Mouse (Mus musculus): ENCODE results near the gene Tpm3. TPM values are rescaled to one million over a fixed set of nuclear protein-coding genes. Genes with fewer than 3 reads are reported as not detected.
A peak's percentile ranks its signal among the peaks of the same experiment; 100 is the strongest.

Tpm3 gene
- total and polyA plus RNA-seq, 3 experiments: 42.2 to 48.9 (median 44.5) TPM

GRCm38 (mm10) chr3:90086068-90086467, 13.6 kb downstream of the Tpm3 start:
- TF ChIP-seq POLR2A (IDR thresholded peaks at IDR 0.05; ENCODE audit: insufficient read depth, low read depth, low read length) (no peak), CTCF (IDR thresholded peaks at IDR 0.05) (no peak), EP300 (IDR thresholded peaks at IDR 0.05; ENCODE audit: insufficient read depth, low read depth, low read length) (no peak)
- Histone ChIP-seq H3K36me3 (ENCODE audit: control insufficient read depth, insufficient read depth, low read length) (peaks cover 20% of the 10 kb centered on the region), H3K27ac (peak overlapping the region; percentile 43), H3K27me3 (ENCODE audit: control insufficient read depth, insufficient read depth, low read length) (no peaks in the 10 kb centered on the region), H3K4me1 (ENCODE audit: control insufficient read depth, insufficient read depth, low read length) (peaks cover 28% of the 10 kb centered on the region), H3K4me3 (no peak overlapping the region), H3K9ac (ENCODE audit: low read depth, low read length) (no peak overlapping the region), H3K79me2 (replicated peaks; ENCODE audit: control insufficient read depth, insufficient read depth, low read length) (peaks cover 9% of the 10 kb centered on the region)
- 41% methylated on average over 5 of the region's 5 CpGs for WGBS
- DNase-seq: no peak
- intact Hi-C loops (cut with DNase I): no loop called here

- intact Hi-C loops (cut with DNase I): no loop called here
Observed at GRCm38 (mm10) chr3:90088617-90089016, 16.2 kb downstream of the Tpm3 start.

GRCm38 (mm10) chr3:90090892-90091291, 18.4 kb downstream of the Tpm3 start:
- H3K79me2 ChIP-seq (replicated peaks; ENCODE audit: control insufficient read depth, insufficient read depth, low read length): no peaks in the 10 kb centered on the region; the same call in 1 of the 2 replicates
- WGBS: 52% methylated on average over 6 of the region's 6 CpGs
- H3K4me3 ChIP-seq: no peak overlapping the region
- intact Hi-C loops (cut with DNase I): no loop called here
- no peak overlapping the region for H3K9ac ChIP-seq (ENCODE audit: low read depth, low read length)
- H3K4me1 ChIP-seq (ENCODE audit: control insufficient read depth, insufficient read depth, low read length): peaks cover 2% of the 10 kb centered on the region
- H3K27me3 ChIP-seq (ENCODE audit: control insufficient read depth, insufficient read depth, low read length): no peaks in the 10 kb centered on the region
- TF ChIP-seq POLR2A (IDR thresholded peaks at IDR 0.05; ENCODE audit: insufficient read depth, low read depth, low read length) (no peak), EP300 (IDR thresholded peaks at IDR 0.05; ENCODE audit: insufficient read depth, low read depth, low read length) (no peak), CTCF (IDR thresholded peaks at IDR 0.05) (no peak)
- no peak overlapping the region for H3K27ac ChIP-seq
- no peak for DNase-seq
- H3K36me3 ChIP-seq (ENCODE audit: control insufficient read depth, insufficient read depth, low read length): peaks cover 1% of the 10 kb centered on the region

More at GRCm38 (mm10) chr3:90088617-90089016, 16.2 kb downstream of the Tpm3 start:
- WGBS: 86% methylated on average over 2 of the region's 2 CpGs
- no peak overlapping the region for H3K4me3 ChIP-seq
- H3K79me2 ChIP-seq (replicated peaks; ENCODE audit: control insufficient read depth, insufficient read depth, low read length): peaks cover 4% of the 10 kb centered on the region
- TF ChIP-seq POLR2A (IDR thresholded peaks at IDR 0.05; ENCODE audit: insufficient read depth, low read depth, low read length) (no peak), EP300 (IDR thresholded peaks at IDR 0.05; ENCODE audit: insufficient read depth, low read depth, low read length) (no peak), CTCF (IDR thresholded peaks at IDR 0.05) (no peak)
- peaks cover 17% of the 10 kb centered on the region for H3K36me3 ChIP-seq (ENCODE audit: control insufficient read depth, insufficient read depth, low read length)
- peaks cover 16% of the 10 kb centered on the region for H3K4me1 ChIP-seq (ENCODE audit: control insufficient read depth, insufficient read depth, low read length)
- H3K9ac ChIP-seq (ENCODE audit: low read depth, low read length): no peak overlapping the region
- H3K27ac ChIP-seq: no peak overlapping the region
- DNase-seq: no peak
- H3K27me3 ChIP-seq (ENCODE audit: control insufficient read depth, insufficient read depth, low read length): no peaks in the 10 kb centered on the region

GRCm38 (mm10) chr3:90094453-90094852, 22.0 kb downstream of the Tpm3 start:
- intact Hi-C loops (cut with DNase I): no loop called here

GRCm38 (mm10) chr3:90097928-90098327, 25.5 kb downstream of the Tpm3 start:
- intact Hi-C loops (cut with DNase I): no loop called here
- 74% methylated on average over 5 of the region's 5 CpGs for WGBS
- Histone ChIP-seq H3K9ac (ENCODE audit: low read depth, low read length) (no peak overlapping the region), H3K27ac (no peak overlapping the region), H3K4me1 (ENCODE audit: control insufficient read depth, insufficient read depth, low read length) (no peaks in the 10 kb centered on the region), H3K27me3 (ENCODE audit: control insufficient read depth, insufficient read depth, low read length) (no peaks in the 10 kb centered on the region), H3K36me3 (ENCODE audit: control insufficient read depth, insufficient read depth, low read length) (no peaks in the 10 kb centered on the region), H3K4me3 (no peak overlapping the region), H3K79me2 (replicated peaks; ENCODE audit: control insufficient read depth, insufficient read depth, low read length) (no peaks in the 10 kb centered on the region)
- DNase-seq: no peak
- TF ChIP-seq EP300 (IDR thresholded peaks at IDR 0.05; ENCODE audit: insufficient read depth, low read depth, low read length): no peak
- TF ChIP-seq POLR2A (IDR thresholded peaks at IDR 0.05; ENCODE audit: insufficient read depth, low read depth, low read length): no peak
- TF ChIP-seq CTCF (IDR thresholded peaks at IDR 0.05): no peak

More at GRCm38 (mm10) chr3:90094453-90094852, 22.0 kb downstream of the Tpm3 start:
- Histone ChIP-seq H3K36me3 (ENCODE audit: control insufficient read depth, insufficient read depth, low read length) (no peaks in the 10 kb centered on the region; the same call in 1 of the 2 replicates), H3K4me1 (ENCODE audit: control insufficient read depth, insufficient read depth, low read length) (no peaks in the 10 kb centered on the region), H3K79me2 (replicated peaks; ENCODE audit: control insufficient read depth, insufficient read depth, low read length) (no peaks in the 10 kb centered on the region), H3K4me3 (no peak overlapping the region), H3K27me3 (ENCODE audit: control insufficient read depth, insufficient read depth, low read length) (no peaks in the 10 kb centered on the region), H3K27ac (no peak overlapping the region), H3K9ac (ENCODE audit: low read depth, low read length) (no peak overlapping the region)
- no peak for DNase-seq
- 69% methylated on average over 3 of the region's 3 CpGs for WGBS
- TF ChIP-seq POLR2A (IDR thresholded peaks at IDR 0.05; ENCODE audit: insufficient read depth, low read depth, low read length) (no peak), EP300 (IDR thresholded peaks at IDR 0.05; ENCODE audit: insufficient read depth, low read depth, low read length) (no peak), CTCF (IDR thresholded peaks at IDR 0.05) (no peak)

GRCm38 (mm10) chr3:90101010-90101409, 28.6 kb downstream of the Tpm3 start:
- no peaks in the 10 kb centered on the region for H3K36me3 ChIP-seq (ENCODE audit: control insufficient read depth, insufficient read depth, low read length)
- H3K27me3 ChIP-seq (ENCODE audit: control insufficient read depth, insufficient read depth, low read length): no peaks in the 10 kb centered on the region
- intact Hi-C loops (cut with DNase I): no loop called here
- no peak overlapping the region for H3K4me3 ChIP-seq
- no peak overlapping the region for H3K9ac ChIP-seq (ENCODE audit: low read depth, low read length)
- no peak for DNase-seq
- no peaks in the 10 kb centered on the region for H3K4me1 ChIP-seq (ENCODE audit: control insufficient read depth, insufficient read depth, low read length)
- no peak overlapping the region for H3K27ac ChIP-seq
- TF ChIP-seq POLR2A (IDR thresholded peaks at IDR 0.05; ENCODE audit: insufficient read depth, low read depth, low read length) (no peak), CTCF (IDR thresholded peaks at IDR 0.05) (no peak), EP300 (IDR thresholded peaks at IDR 0.05; ENCODE audit: insufficient read depth, low read depth, low read length) (no peak)
- H3K79me2 ChIP-seq (replicated peaks; ENCODE audit: control insufficient read depth, insufficient read depth, low read length): no peaks in the 10 kb centered on the region
- WGBS: 90% methylated on average over 3 of the region's 3 CpGs

Data from heart, adult 2 months (tissue).